24 mouse cellular contexts compared by ENCODE assay signal in genomic region chr13:54076051-54076450, GRCm38 (mm10). TPM values are rescaled to one million over a fixed set of nuclear protein-coding genes. Genes with fewer than 3 reads are reported as not detected.
A peak's percentile ranks its signal among the peaks of the same experiment; 100 is the strongest.
DNase-seq lines count a peak whose midpoint lies in the region; ATAC-seq and TF ChIP-seq lines count a peak whose summit lies in the region.
"Had no signal": no experiment of that assay in that cellular context is flagged by ENCODE, and none has a peak within 500 bp of the region (broad histone marks: within the 10 kb centered on the region; RNA-seq: fewer than 3 reads in every experiment).

No protein-coding gene starts in this region.

- H3K27me3 ChIP-seq in liver, adult 2 months (ENCODE audit: control insufficient read depth, insufficient read depth, low read length), result no peaks in the 10 kb centered on the region
- no peaks in the 10 kb centered on the region for H3K27me3 ChIP-seq in liver, embryonic 12.5 days (replicated peaks)
- no peaks in the 10 kb centered on the region for H3K27me3 ChIP-seq in small intestine, adult 2 months (ENCODE audit: control insufficient read depth, insufficient read depth, low read length)
- H3K27me3 ChIP-seq: embryonic facial prominence, embryonic 15.5 days; heart, embryonic 12.5 days; hindbrain, embryonic 15.5 days; Patski had no signal

- TF ChIP-seq CTCF in liver, adult 2 months (IDR thresholded peaks at IDR 0.05; ENCODE audit: low read depth, low read length), result no peak
- no peak for TF ChIP-seq CTCF in small intestine, adult 2 months (IDR thresholded peaks at IDR 0.05; ENCODE audit: extremely low read depth, insufficient read length, insufficient replicate concordance, low read depth, low read length)

- H3K4me2 ChIP-seq in liver, embryonic 12.5 days, result no peak overlapping the region
- H3K4me2 ChIP-seq: embryonic facial prominence, embryonic 15.5 days; heart, embryonic 12.5 days; hindbrain, embryonic 15.5 days had no signal

- ATAC-seq in liver, embryonic 12.5 days, result no peak
- ATAC-seq: forebrain, embryonic 14.5 days; Patski had no signal

- H3K4me1 ChIP-seq in liver, adult 2 months (ENCODE audit: control insufficient read depth, insufficient read depth, low read length), result peaks cover 47% of the 10 kb centered on the region
- peaks cover 76% of the 10 kb centered on the region for H3K4me1 ChIP-seq in liver, embryonic 12.5 days
- peaks cover 46% of the 10 kb centered on the region for H3K4me1 ChIP-seq in small intestine, adult 2 months (ENCODE audit: control insufficient read depth, insufficient read depth, insufficient read length, low read length)

- WGBS in liver, adult 2 months, result 43% methylated on average over 6 of the region's 6 CpGs
- 78% methylated on average over 6 of the region's 6 CpGs for WGBS in liver, embryonic 12.5 days (ENCODE audit: insufficient replicate concordance)
- WGBS in small intestine, adult 2 months, result 92% methylated on average over 6 of the region's 6 CpGs

- H3K9me3 ChIP-seq in liver, embryonic 12.5 days (replicated peaks), result no peaks in the 10 kb centered on the region
- H3K9me3 ChIP-seq: embryonic facial prominence, embryonic 15.5 days; forebrain, embryonic 10.5 days; heart, embryonic 12.5 days; hindbrain, embryonic 15.5 days had no signal

- no peak overlapping the region for H3K4me3 ChIP-seq in liver, adult 2 months (ENCODE audit: insufficient read depth, low read depth, low read length)
- H3K4me3 ChIP-seq in liver, embryonic 12.5 days, result no peak overlapping the region
- H3K4me3 ChIP-seq in small intestine, adult 2 months (ENCODE audit: low read depth, low read length), result no peak overlapping the region
- H3K4me3 ChIP-seq: embryonic facial prominence, embryonic 15.5 days; erythroblast, embryonic 14.5 days; forebrain, embryonic 10.5 days; gastrocnemius, adult 2 months; heart, adult 2 months; heart, embryonic 12.5 days; hindbrain, embryonic 15.5 days had no signal

- no peak for TF ChIP-seq POLR2A in liver, adult 2 months (IDR thresholded peaks at IDR 0.05; ENCODE audit: extremely low read depth, insufficient read depth, low read length)
- no peak for TF ChIP-seq POLR2A in small intestine, adult 2 months (IDR thresholded peaks at IDR 0.05; ENCODE audit: low read depth, low read length)

- H3K9ac ChIP-seq in liver, adult 2 months (ENCODE audit: low read depth, low read length), result 0 out of 2 replicates have a peak overlapping the region, but pooled peaks have one; percentile 1
- H3K9ac ChIP-seq in liver, embryonic 12.5 days, result no peak overlapping the region
- H3K9ac ChIP-seq: embryonic facial prominence, embryonic 15.5 days; heart, embryonic 12.5 days; hindbrain, embryonic 15.5 days had no signal

- H3K79me2 ChIP-seq in liver, adult 2 months (ENCODE audit: control insufficient read depth, insufficient read depth, low read length), result peaks cover 22% of the 10 kb centered on the region; the same call in 1 of the 2 replicates

- intact Hi-C loops in heart, postnatal 10 days (cut with DNase I), result no loop called here

- peak overlapping the region; percentile 73 for H3K27ac ChIP-seq in liver, adult 2 months (replicated peaks; ENCODE audit: insufficient read depth, low read depth, low read length)
- H3K27ac ChIP-seq in liver, embryonic 12.5 days, result no peak overlapping the region
- peak overlapping the region; percentile 90 for H3K27ac ChIP-seq in small intestine, adult 2 months (ENCODE audit: insufficient read depth, low read depth, low read length)
- H3K27ac ChIP-seq: embryonic facial prominence, embryonic 15.5 days; forebrain, embryonic 10.5 days; gastrocnemius, adult 2 months; heart, adult 2 months; hindbrain, embryonic 15.5 days had no signal

- DNase-seq in heart, adult 11 months, result peak; percentile 85
- DNase-seq in heart, postnatal 10 days, result no peak
- peak; percentile 84 for DNase-seq in liver, adult 2 months (ENCODE audit: extremely low read depth, low read depth, low spot score)
- peak; percentile 82 for DNase-seq in adipocyte (ENCODE audit: low spot score)
- DNase-seq: adrenal gland, postnatal 36 days; cerebellum, adult 11 months; cerebellum, adult 8-10 months; cerebellum, postnatal 14 days; embryo, embryonic 11 days; gastrocnemius, adult 2 months; gastrocnemius, postnatal 36 days; heart, adult 2 months; heart, postnatal 36 days had no signal

- no peaks in the 10 kb centered on the region for H3K36me3 ChIP-seq in liver, adult 2 months (ENCODE audit: control insufficient read depth, insufficient read depth, low read length)
- peaks cover 33% of the 10 kb centered on the region for H3K36me3 ChIP-seq in liver, embryonic 12.5 days
- H3K36me3 ChIP-seq in small intestine, adult 2 months (ENCODE audit: control insufficient read depth, insufficient read depth, low read length), result peaks cover 7% of the 10 kb centered on the region
- H3K36me3 ChIP-seq: embryonic facial prominence, embryonic 15.5 days; heart, embryonic 12.5 days; hindbrain, embryonic 15.5 days had no signal

RNA-seq across cellular contexts. Expression of gene Sfxn1, which starts 4.4 kb away (rescaled TPM):
- total RNA-seq in heart, postnatal 10 days (2021), result 10 to 100 TPM; 11.4 to 12.0 TPM
- total RNA-seq in liver, adult 2 months (2014; rRNA removed), result 63.2 and 77.3 TPM in 2 replicates
- polyA plus RNA-seq in liver, adult 2 months (2012; rRNA removed), result 26.2 and 38.2 TPM in 2 replicates
- polyA plus RNA-seq in liver, embryonic 12.5 days (2016; fragmentation: Nextera tagmentation; extraction: Ambion mirVana), result 87.9 and 89.1 TPM in 2 replicates
- polyA plus RNA-seq in small intestine, adult 2 months (2012; rRNA removed), result 15.8 and 36.6 TPM in 2 replicates

RNA-seq across cellular contexts. Expression of gene Drd1, which starts 20.5 kb away (rescaled TPM):
- total RNA-seq in heart, postnatal 10 days (2021), result under 1 TPM; 0.27 to 0.57 TPM
- not detected in 2 replicates for total RNA-seq in liver, adult 2 months (2014; rRNA removed)
- polyA plus RNA-seq in liver, adult 2 months (2012; rRNA removed), result not detected in 2 replicates
- not detected in 2 replicates for polyA plus RNA-seq in liver, embryonic 12.5 days (2016; fragmentation: Nextera tagmentation; extraction: Ambion mirVana)
- not detected in 2 replicates for polyA plus RNA-seq in small intestine, adult 2 months (2012; rRNA removed)
- total RNA-seq: CH12.LX; gastrocnemius, postnatal 36 days had no signal
- polyA plus RNA-seq: erythroblast, embryonic 14.5 days; forebrain, embryonic 10.5 days; heart, embryonic 12.5 days; heart, embryonic 16.5 days had no signal

Comparison
In these comparisons a context has a peak if more than half of its experiments do, and no peak if none do; other contexts are left out.
1. DNase-seq: peak in heart, adult 11 months (single experiment), liver, adult 2 months (single experiment) and adipocyte (single experiment); none in heart, postnatal 10 days (0 of 2).